Mouse (Mus musculus) kidney, postnatal 25 days (tissue): ENCODE results near the gene Dad1.

Experiments
- DNase-seq, 2 experiments: peaks; one replicate each; pipeline ENCODE4 v3.0.0; 2021; ENCODE audit warnings: mixed read lengths in 2 of 2

The Dad1 gene

GRCm38 (mm10) chr14:54224064-54224417, 29.9 kb downstream of the Dad1 start:
- no peak for DNase-seq

GRCm38 (mm10) chr14:54223315-54224063, 30.4 kb downstream of the Dad1 start:
- no peak for DNase-seq

- no peak for DNase-seq
Observed at GRCm38 (mm10) chr14:54222289-54222727, 31.6 kb downstream of the Dad1 start.

- DNase-seq: no peak
Observed at GRCm38 (mm10) chr14:54221641-54222040, 32.3 kb downstream of the Dad1 start.

- no peak for DNase-seq
Observed at GRCm38 (mm10) chr14:54220726-54221494, 33.0 kb downstream of the Dad1 start.

GRCm38 (mm10) chr14:54219849-54220248, 34.1 kb downstream of the Dad1 start:
- no peak for DNase-seq

GRCm38 (mm10) chr14:54219256-54219655, 34.6 kb downstream of the Dad1 start:
- DNase-seq: no peak

GRCm38 (mm10) chr14:54218721-54219120, 35.2 kb downstream of the Dad1 start:
- DNase-seq: no peak

- DNase-seq: no peak
Observed at GRCm38 (mm10) chr14:54218233-54218632, 35.7 kb downstream of the Dad1 start.

- peak; percentile 73 to 74 for DNase-seq
Observed at GRCm38 (mm10) chr14:54216126-54216525, 37.8 kb downstream of the Dad1 start.

GRCm38 (mm10) chr14:54214901-54215300, 39.0 kb downstream of the Dad1 start:
- no peak for DNase-seq

GRCm38 (mm10) chr14:54214477-54214876, 39.4 kb downstream of the Dad1 start:
- no peak for DNase-seq

- DNase-seq: no peak
Observed at GRCm38 (mm10) chr14:54213734-54214133, 40.2 kb downstream of the Dad1 start.

- DNase-seq: no peak
Observed at GRCm38 (mm10) chr14:54211755-54212154, 42.1 kb downstream of the Dad1 start.

- no peak for DNase-seq
Observed at GRCm38 (mm10) chr14:54211199-54211598, 42.7 kb downstream of the Dad1 start.

GRCm38 (mm10) chr14:54210401-54210800, 43.5 kb downstream of the Dad1 start:
- no peak for DNase-seq

GRCm38 (mm10) chr14:54209932-54210331, 44.0 kb downstream of the Dad1 start:
- DNase-seq: no peak

- DNase-seq: no peak
Observed at GRCm38 (mm10) chr14:54208741-54209140, 45.2 kb downstream of the Dad1 start.

- no peak for DNase-seq
Observed at GRCm38 (mm10) chr14:54207924-54208323, 46.0 kb downstream of the Dad1 start.

GRCm38 (mm10) chr14:54206750-54207550, 47.0 kb downstream of the Dad1 start:
- no peak for DNase-seq

GRCm38 (mm10) chr14:54206309-54206708, 47.6 kb downstream of the Dad1 start:
- no peak for DNase-seq

- no peak for DNase-seq
Observed at GRCm38 (mm10) chr14:54205904-54206303, 48.0 kb downstream of the Dad1 start.

GRCm38 (mm10) chr14:54204786-54205185, 49.1 kb downstream of the Dad1 start:
- no peak for DNase-seq
